Mouse (Mus musculus): Measurements from ENCODE around the gene Ogfrl1. TPM values are rescaled to one million over a fixed set of nuclear protein-coding genes. Genes with fewer than 3 reads are reported as not detected.

Ogfrl1 gene
- polyA plus RNA-seq, 1 experiment from 2014 or later = 10.6 TPM

DNA sequence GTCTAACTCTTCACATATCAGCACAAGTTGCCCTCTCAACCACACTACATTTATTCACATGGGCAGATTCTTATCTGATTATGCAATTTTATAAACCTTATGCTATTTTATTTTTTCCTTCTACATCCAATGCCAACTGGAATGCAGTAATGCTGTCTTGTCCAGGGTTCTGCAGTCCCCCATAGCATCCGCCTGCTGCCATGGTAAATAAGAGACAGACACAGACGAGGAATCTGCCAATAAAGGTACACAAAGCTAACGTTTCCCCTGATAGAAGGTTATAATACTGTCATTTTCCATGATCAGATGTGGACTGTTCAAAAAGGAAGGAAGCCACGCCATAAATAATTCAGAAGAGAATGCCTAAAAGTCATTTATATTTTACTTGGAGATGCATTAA is 54.7 kb downstream of the Ogfrl1 start:
- ATAC-seq (replicated peaks) = peak; percentile 34

GRCm38 (mm10) chr1:23342224-23342623 is 55.3 kb downstream of the Ogfrl1 start:
- peak; percentile 77; the same call in 1 of the 2 replicates for ATAC-seq (replicated peaks)
- WGBS = 62% methylated on average over 3 of the region's 3 CpGs
- H3K4me1 ChIP-seq = 0 out of 2 replicates have a peak, but pooled peaks cover 2% of the 10 kb centered on the region
- no peaks in the 10 kb centered on the region for H3K9me3 ChIP-seq
- no peak overlapping the region for H3K9ac ChIP-seq
- no peaks in the 10 kb centered on the region for H3K27me3 ChIP-seq (replicated peaks)
- no peak overlapping the region for H3K4me3 ChIP-seq
- no peak overlapping the region for H3K4me2 ChIP-seq
- H3K36me3 ChIP-seq (replicated peaks) = no peaks in the 10 kb centered on the region
- H3K27ac ChIP-seq = no peak overlapping the region

More for the DNA sequence above, 54.7 kb downstream of the Ogfrl1 start:
- H3K36me3 ChIP-seq (replicated peaks) = no peaks in the 10 kb centered on the region
- H3K9me3 ChIP-seq = no peaks in the 10 kb centered on the region
- no peak overlapping the region for H3K4me3 ChIP-seq
- H3K4me1 ChIP-seq = 0 out of 2 replicates have a peak, but pooled peaks cover 2% of the 10 kb centered on the region
- H3K27me3 ChIP-seq (replicated peaks) = no peaks in the 10 kb centered on the region
- no peak overlapping the region for H3K4me2 ChIP-seq
- H3K9ac ChIP-seq = no peak overlapping the region
- WGBS = 54% methylated on average over 4 of the region's 4 CpGs
- 0 out of 2 replicates have a peak overlapping the region, but pooled peaks have one; percentile 14 for H3K27ac ChIP-seq

DNA sequence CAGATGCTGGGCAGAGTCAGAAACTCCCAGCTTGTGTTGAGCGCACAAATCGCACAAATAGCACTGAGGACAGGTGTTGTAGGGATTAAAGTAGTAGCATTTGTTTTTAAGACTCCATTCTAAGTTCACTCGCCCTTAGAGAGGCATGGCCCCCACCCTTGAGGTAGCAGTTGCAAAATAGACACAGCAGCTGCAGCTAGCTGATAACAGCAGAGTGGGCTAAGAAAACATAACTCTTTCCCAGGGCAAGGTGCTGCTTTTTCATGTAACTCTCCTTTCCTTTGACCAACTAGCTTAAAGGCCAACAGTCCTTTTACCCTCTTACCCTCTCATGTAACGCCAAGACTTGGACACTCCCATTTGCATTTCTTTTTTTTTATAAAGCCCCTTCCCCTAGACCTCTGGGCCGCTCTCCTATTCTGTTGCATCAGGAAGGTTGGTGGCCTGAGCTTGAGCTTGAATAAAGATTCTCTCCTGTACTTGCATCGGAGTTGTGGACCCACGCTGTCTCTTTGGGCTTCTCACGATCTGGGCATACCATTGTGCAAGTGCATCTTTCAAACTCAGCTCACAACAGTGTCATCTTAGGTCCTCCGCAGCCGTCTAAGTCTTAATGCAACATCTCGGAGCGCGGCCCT is 61.7 kb downstream of the Ogfrl1 start:
- no peak for ATAC-seq (replicated peaks)
- no peak overlapping the region for H3K4me3 ChIP-seq
- H3K4me2 ChIP-seq = no peak overlapping the region
- H3K4me1 ChIP-seq = no peaks in the 10 kb centered on the region
- H3K9me3 ChIP-seq = no peaks in the 10 kb centered on the region
- H3K36me3 ChIP-seq (replicated peaks) = no peaks in the 10 kb centered on the region
- H3K27ac ChIP-seq = no peak overlapping the region
- H3K27me3 ChIP-seq (replicated peaks) = no peaks in the 10 kb centered on the region
- WGBS = 90% methylated on average over 13 of the region's 13 CpGs
- no peak overlapping the region for H3K9ac ChIP-seq

DNA sequence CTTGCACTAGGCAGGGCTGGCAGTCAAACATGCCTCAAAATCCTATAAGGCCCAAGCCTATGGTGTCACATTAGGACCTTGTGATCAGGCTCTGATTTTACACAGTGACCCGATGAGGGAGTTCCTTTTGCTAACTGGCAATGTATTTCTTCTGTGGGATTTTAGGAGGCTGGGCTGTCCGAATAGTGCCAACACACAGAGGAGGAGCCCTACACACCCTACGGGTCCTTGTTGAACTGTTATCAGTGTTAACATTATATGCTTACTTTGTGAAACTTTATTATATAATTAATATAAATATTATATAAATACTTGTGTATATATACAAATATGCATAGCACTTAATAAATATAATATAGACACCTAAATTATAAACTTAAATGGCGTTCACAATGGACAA is 62.5 kb downstream of the Ogfrl1 start:
- Histone ChIP-seq H3K4me2 (no peak overlapping the region), H3K9me3 (no peaks in the 10 kb centered on the region), H3K36me3 (replicated peaks) (no peaks in the 10 kb centered on the region), H3K27ac (no peak overlapping the region), H3K27me3 (replicated peaks) (no peaks in the 10 kb centered on the region), H3K4me3 (no peak overlapping the region), H3K9ac (no peak overlapping the region), H3K4me1 (no peaks in the 10 kb centered on the region)
- WGBS = 95% methylated on average over 4 of the region's 4 CpGs
- no peak for ATAC-seq (replicated peaks)

GRCm38 (mm10) chr1:23332192-23332591 is 65.4 kb downstream of the Ogfrl1 start:
- no peaks in the 10 kb centered on the region for H3K36me3 ChIP-seq (replicated peaks)
- no peaks in the 10 kb centered on the region for H3K9me3 ChIP-seq
- no peak overlapping the region for H3K4me2 ChIP-seq
- no peaks in the 10 kb centered on the region for H3K4me1 ChIP-seq
- H3K27me3 ChIP-seq (replicated peaks) = no peaks in the 10 kb centered on the region
- no peak overlapping the region for H3K4me3 ChIP-seq
- H3K9ac ChIP-seq = no peak overlapping the region
- ATAC-seq (replicated peaks) = no peak
- no peak overlapping the region for H3K27ac ChIP-seq
- WGBS = 92% methylated on average over 4 of the region's 4 CpGs

DNA sequence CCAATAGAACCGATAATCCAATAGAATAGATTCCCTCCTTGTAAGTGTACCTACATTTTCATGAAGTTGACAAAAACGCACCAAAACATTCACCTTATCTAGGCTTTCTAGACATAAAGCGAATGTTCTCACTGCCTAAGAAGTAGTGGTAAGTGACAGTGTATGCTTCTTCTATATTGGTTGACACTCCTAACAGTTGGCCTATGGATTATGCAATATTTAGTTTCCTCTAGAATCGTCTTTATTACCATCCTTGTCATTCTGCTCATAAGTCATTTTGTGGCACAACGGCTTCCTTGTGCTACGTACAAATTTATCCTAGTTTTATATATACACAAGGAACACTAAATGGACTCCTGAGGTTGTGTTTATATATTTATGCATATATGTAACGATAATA is 72.4 kb downstream of the Ogfrl1 start:
- 95% methylated on average over 7 of the region's 7 CpGs for WGBS
- Histone ChIP-seq H3K4me2 (no peak overlapping the region), H3K9ac (no peak overlapping the region), H3K4me3 (no peak overlapping the region), H3K36me3 (replicated peaks) (no peaks in the 10 kb centered on the region), H3K27me3 (replicated peaks) (no peaks in the 10 kb centered on the region), H3K4me1 (peaks cover 10% of the 10 kb centered on the region), H3K27ac (no peak overlapping the region), H3K9me3 (no peaks in the 10 kb centered on the region)
- no peak for ATAC-seq (replicated peaks)

DNA sequence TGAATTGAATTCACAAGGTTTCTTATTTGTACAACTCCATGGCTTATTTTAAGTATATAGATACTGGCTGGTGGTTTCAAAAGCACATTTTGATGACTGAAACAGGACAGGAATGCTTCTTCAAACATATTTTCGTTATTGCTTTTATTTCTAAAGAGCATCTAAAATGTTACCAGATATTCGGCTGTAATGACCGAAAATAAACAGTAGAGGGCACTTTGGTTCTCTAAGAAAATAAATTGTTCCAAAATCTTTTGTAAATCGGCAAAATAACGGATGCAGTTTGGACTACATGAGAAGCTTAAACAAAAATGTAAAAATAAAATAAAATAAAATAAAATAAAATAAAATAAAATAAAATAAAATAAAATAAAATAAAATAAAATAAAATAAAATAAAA is 73.3 kb downstream of the Ogfrl1 start:
- ATAC-seq (replicated peaks) = no peak
- Histone ChIP-seq H3K4me1 (peaks cover 10% of the 10 kb centered on the region), H3K9me3 (no peaks in the 10 kb centered on the region), H3K4me2 (no peak overlapping the region), H3K27me3 (replicated peaks) (no peaks in the 10 kb centered on the region), H3K9ac (no peak overlapping the region), H3K36me3 (replicated peaks) (no peaks in the 10 kb centered on the region), H3K4me3 (no peak overlapping the region), H3K27ac (no peak overlapping the region)
- WGBS = 17% methylated on average over 5 of the region's 5 CpGs

GRCm38 (mm10) chr1:23323286-23323685 is 74.3 kb downstream of the Ogfrl1 start:
- no peaks in the 10 kb centered on the region for H3K36me3 ChIP-seq (replicated peaks)
- H3K9me3 ChIP-seq = no peaks in the 10 kb centered on the region
- no peak overlapping the region for H3K4me2 ChIP-seq
- no peak overlapping the region for H3K9ac ChIP-seq
- peaks cover 10% of the 10 kb centered on the region for H3K4me1 ChIP-seq
- ATAC-seq (replicated peaks) = no peak
- H3K27ac ChIP-seq = no peak overlapping the region
- 71% methylated on average over 11 of the region's 11 CpGs for WGBS
- no peak overlapping the region for H3K4me3 ChIP-seq
- H3K27me3 ChIP-seq (replicated peaks) = no peaks in the 10 kb centered on the region

- Histone ChIP-seq H3K4me3 (no peak overlapping the region), H3K4me1 (peaks cover 10% of the 10 kb centered on the region), H3K36me3 (replicated peaks) (no peaks in the 10 kb centered on the region), H3K27ac (no peak overlapping the region), H3K9me3 (no peaks in the 10 kb centered on the region), H3K4me2 (no peak overlapping the region), H3K9ac (no peak overlapping the region), H3K27me3 (replicated peaks) (no peaks in the 10 kb centered on the region)
- ATAC-seq (replicated peaks) = no peak
- 83% methylated on average over 4 of the region's 4 CpGs for WGBS
Observed at GRCm38 (mm10) chr1:23322208-23322607, 75.4 kb downstream of the Ogfrl1 start.

DNA sequence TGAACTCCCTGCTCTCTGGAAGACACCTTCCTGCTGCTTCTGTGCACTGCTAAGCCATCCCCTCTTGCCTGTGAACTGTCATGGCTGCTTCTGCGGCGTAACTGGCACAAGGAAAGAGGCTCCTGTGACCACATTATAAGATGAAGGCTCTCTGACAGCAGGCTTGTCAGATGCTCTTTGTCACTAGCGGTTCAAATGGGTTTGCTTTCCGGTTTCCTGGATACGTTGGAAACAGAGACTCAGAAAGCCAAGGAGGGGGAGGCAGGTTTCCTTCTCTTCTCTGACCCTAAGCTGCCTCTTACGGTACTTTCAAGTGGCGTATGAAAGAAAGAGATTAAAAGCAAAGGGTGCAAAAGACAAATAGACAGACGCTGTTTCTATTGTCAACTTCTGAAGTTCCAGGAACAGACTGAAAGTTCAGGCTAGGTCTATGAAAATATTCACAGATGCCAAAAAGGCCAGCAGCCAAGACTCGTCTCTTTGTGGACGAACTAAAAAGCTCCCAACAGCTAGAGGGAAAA is 76.2 kb downstream of the Ogfrl1 start:
- Histone ChIP-seq H3K36me3 (replicated peaks) (no peaks in the 10 kb centered on the region), H3K27ac (peak overlapping the region; percentile 49; the same call in 1 of the 2 replicates), H3K4me1 (peaks cover 10% of the 10 kb centered on the region), H3K4me2 (peak overlapping the region; percentile 31), H3K9me3 (no peaks in the 10 kb centered on the region), H3K27me3 (replicated peaks) (no peaks in the 10 kb centered on the region), H3K4me3 (no peak overlapping the region), H3K9ac (no peak overlapping the region)
- ATAC-seq (replicated peaks) = peak; percentile 88
- WGBS = 10% methylated on average over 10 of the region's 10 CpGs

DNA sequence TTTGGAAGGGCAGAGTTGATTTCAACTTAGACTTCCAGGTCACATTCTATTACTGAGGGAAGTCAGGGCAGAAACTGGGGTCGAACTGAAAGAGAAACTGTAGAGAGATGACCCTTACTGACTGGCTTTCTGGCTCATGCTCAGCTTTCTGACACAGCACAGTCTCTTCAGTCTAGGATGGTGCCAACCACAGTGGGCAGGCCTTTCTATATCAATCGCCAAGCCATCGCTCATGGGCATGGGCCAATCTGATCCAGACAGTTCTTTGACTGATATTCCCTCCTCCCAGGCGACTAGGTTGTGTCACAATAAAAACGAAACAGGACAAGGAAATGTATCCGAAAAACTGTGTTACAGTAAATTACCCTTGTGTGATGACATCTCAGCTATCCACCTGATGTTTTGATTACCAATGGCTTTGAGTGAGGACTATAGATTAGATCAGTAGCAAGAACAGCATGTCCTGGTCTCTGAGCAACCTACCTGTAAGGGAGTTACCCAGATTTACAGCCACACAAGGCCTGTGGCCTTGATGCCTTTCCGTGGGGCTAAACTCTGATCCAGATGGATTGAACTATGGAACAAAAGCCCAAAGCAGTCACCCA is 76.9 kb downstream of the Ogfrl1 start:
- no peak overlapping the region for H3K9ac ChIP-seq
- 89% methylated on average over 7 of the region's 7 CpGs for WGBS
- no peaks in the 10 kb centered on the region for H3K9me3 ChIP-seq
- H3K4me2 ChIP-seq = peak overlapping the region; percentile 31
- peaks cover 10% of the 10 kb centered on the region for H3K4me1 ChIP-seq
- no peaks in the 10 kb centered on the region for H3K27me3 ChIP-seq (replicated peaks)
- H3K36me3 ChIP-seq (replicated peaks) = no peaks in the 10 kb centered on the region
- no peak overlapping the region for H3K4me3 ChIP-seq
- H3K27ac ChIP-seq = peak overlapping the region; percentile 49; the same call in 1 of the 2 replicates
- ATAC-seq (replicated peaks) = peak; percentile 28; the same call in 1 of the 2 replicates

Measured in midbrain, embryonic 15.5 days (tissue).